Mouse (Mus musculus): Measurements from ENCODE around the gene Slc18a3. TPM values are rescaled to one million over a fixed set of nuclear protein-coding genes. Genes with fewer than 3 reads are reported as not detected.

Slc18a3 gene
- polyA plus RNA-seq, 1 experiment from 2014 or later: 0.12 TPM

DNA sequence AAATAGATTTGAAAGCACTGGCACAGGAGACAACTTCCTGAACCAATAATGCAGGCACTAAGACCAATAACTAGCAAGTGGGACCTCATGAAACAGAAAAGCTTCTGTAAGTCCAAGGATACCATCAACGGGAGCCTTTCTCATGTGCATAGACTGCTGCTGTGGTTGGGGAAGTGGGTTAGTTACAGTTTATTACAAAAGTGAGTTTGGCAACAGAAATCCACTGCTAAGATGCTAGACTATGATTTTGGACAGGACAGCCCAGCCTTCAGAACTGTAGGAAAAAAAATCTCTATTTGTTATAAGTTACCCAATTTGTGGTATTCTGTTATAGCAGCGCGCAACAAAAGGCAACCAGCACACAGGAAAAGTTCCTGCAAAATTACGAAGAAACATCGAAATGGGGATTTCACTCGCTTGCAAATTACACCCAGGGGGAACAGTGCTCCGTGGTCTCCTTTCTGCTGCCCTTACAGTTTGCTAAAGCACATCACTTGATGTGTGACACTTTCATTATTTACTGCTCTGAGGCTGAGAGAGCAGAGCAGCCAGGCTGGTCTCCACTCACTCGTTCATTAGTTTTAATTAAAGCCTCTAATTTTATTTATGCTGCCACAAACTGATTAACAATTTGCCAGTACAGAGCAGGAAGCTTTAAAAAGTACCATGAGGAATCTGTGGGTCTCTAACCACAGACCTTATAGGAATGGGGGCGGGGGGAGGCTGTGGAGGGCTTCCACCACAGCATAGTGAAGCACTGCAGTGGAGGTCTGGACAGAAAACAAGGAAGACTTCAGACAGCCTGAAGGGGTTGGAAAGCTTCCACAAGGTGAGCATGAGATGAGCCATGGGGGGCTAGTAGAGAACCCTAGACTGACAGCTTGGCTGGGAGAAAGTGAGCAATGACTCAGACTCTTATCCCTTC, 38.4 kb upstream of the Slc18a3 start:
- Histone ChIP-seq H3K4me1 (replicated peaks; ENCODE audit: control insufficient read depth, insufficient read depth, low read length) (no peaks in the 10 kb centered on the region), H3K27me3 (ENCODE audit: control insufficient read depth, insufficient read depth, low read length) (no peaks in the 10 kb centered on the region), H3K9ac (ENCODE audit: low read length) (no peak overlapping the region), H3K27ac (ENCODE audit: low read depth, low read length) (no peak overlapping the region), H3K9me3 (ENCODE audit: control insufficient read depth, low read length) (no peaks in the 10 kb centered on the region), H3K4me2 (ENCODE audit: low read depth, low read length, severe bottlenecking) (no peak overlapping the region), H3K4me3 (ENCODE audit: low read depth, low read length) (no peak overlapping the region), H3K36me3 (ENCODE audit: control insufficient read depth, insufficient read depth, low read length) (no peaks in the 10 kb centered on the region)
- ATAC-seq (replicated peaks; ENCODE audit: low FRiP score) (no peak), DNase-seq (ENCODE audit: low spot score) (no peak)
- 73% methylated on average over 9 of the region's 9 CpGs for WGBS

- no peak for ATAC-seq (replicated peaks; ENCODE audit: low FRiP score)
- H3K4me3 ChIP-seq (ENCODE audit: low read depth, low read length): no peak overlapping the region
- H3K9ac ChIP-seq (ENCODE audit: low read length): no peak overlapping the region
- H3K36me3 ChIP-seq (ENCODE audit: control insufficient read depth, insufficient read depth, low read length): no peaks in the 10 kb centered on the region
- H3K27ac ChIP-seq (ENCODE audit: low read depth, low read length): no peak overlapping the region
- 77% methylated on average over 2 of the region's 2 CpGs for WGBS
- no peak for DNase-seq (ENCODE audit: low spot score)
- no peaks in the 10 kb centered on the region for H3K4me1 ChIP-seq (replicated peaks; ENCODE audit: control insufficient read depth, insufficient read depth, low read length)
- no peak overlapping the region for H3K4me2 ChIP-seq (ENCODE audit: low read depth, low read length, severe bottlenecking)
- no peaks in the 10 kb centered on the region for H3K27me3 ChIP-seq (ENCODE audit: control insufficient read depth, insufficient read depth, low read length)
- H3K9me3 ChIP-seq (ENCODE audit: control insufficient read depth, low read length): no peaks in the 10 kb centered on the region
Observed at GRCm38 (mm10) chr14:32501303-32501702, 36.7 kb upstream of the Slc18a3 start.

DNA sequence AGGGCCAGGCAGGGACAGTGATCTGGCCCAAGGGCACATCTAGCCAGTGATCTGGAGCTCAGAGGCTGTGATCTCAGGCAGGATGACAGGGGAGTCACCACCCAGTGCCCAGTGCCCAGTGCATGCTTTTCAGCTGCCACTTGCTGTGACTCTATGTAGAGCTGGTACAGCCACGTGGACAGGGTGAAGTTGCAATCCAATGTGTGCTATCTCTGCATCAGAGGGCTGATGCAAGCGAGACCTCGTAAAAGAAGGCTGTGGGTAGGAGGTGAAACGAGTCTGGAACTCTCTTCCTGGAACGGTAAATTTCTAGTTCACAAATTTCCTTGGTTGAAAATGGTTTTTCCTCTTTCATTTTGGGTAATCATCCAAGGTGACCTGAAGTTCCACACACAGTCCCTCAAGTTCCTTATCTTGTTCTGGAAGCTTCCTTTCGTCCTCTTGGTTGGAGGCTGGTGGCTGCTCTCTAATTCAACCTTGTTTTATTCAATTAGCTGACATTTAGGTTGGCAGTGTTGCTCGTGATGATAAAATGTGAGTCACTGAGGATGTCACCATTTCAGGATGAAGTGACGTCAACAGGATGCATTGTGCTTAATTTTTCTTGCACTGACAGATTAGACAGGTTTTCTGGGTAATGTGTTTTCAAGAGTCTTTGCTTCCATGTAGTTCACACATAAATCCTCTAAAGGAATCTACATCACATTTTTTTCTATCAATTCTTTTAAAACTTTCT, 31.6 kb upstream of the Slc18a3 start:
- Histone ChIP-seq H3K9ac (ENCODE audit: low read length) (no peak overlapping the region), H3K36me3 (ENCODE audit: control insufficient read depth, insufficient read depth, low read length) (no peaks in the 10 kb centered on the region), H3K4me2 (ENCODE audit: low read depth, low read length, severe bottlenecking) (no peak overlapping the region), H3K27me3 (ENCODE audit: control insufficient read depth, insufficient read depth, low read length) (no peaks in the 10 kb centered on the region), H3K27ac (ENCODE audit: low read depth, low read length) (no peak overlapping the region), H3K4me3 (ENCODE audit: low read depth, low read length) (no peak overlapping the region), H3K4me1 (replicated peaks; ENCODE audit: control insufficient read depth, insufficient read depth, low read length) (no peaks in the 10 kb centered on the region; the same call in 1 of the 2 replicates), H3K9me3 (ENCODE audit: control insufficient read depth, low read length) (no peaks in the 10 kb centered on the region)
- no peak for DNase-seq (ENCODE audit: low spot score)
- 79% methylated on average over 8 of the region's 8 CpGs for WGBS
- ATAC-seq (replicated peaks; ENCODE audit: low FRiP score): no peak

DNA sequence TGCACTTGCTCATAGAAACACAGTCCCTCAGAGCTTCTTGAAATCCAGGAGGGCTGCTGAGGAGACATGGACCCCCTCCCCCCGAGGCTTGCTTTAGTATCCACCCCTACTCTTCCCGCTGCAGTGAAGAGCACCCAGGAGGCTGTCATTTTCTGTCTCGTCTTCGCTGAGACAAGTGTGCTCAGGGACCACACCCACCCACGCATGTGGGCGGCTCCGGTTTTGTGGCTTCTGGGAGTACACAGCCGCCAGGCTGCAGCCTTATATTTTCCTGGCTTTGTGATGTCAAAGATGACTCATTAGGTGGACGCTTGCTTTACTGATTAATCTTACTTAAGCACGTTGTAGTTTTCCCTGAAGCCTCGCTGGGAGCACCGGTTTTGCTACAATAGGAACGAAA, 27.9 kb upstream of the Slc18a3 start:
- 22% methylated on average over 13 of the region's 13 CpGs for WGBS
- H3K4me1 ChIP-seq (replicated peaks; ENCODE audit: control insufficient read depth, insufficient read depth, low read length): no peaks in the 10 kb centered on the region; the same call in 1 of the 2 replicates
- no peak overlapping the region for H3K9ac ChIP-seq (ENCODE audit: low read length)
- no peak for DNase-seq (ENCODE audit: low spot score)
- no peaks in the 10 kb centered on the region for H3K9me3 ChIP-seq (ENCODE audit: control insufficient read depth, low read length)
- H3K27me3 ChIP-seq (ENCODE audit: control insufficient read depth, insufficient read depth, low read length): no peaks in the 10 kb centered on the region
- no peak overlapping the region for H3K4me3 ChIP-seq (ENCODE audit: low read depth, low read length)
- ATAC-seq (replicated peaks; ENCODE audit: low FRiP score): no peak
- H3K27ac ChIP-seq (ENCODE audit: low read depth, low read length): no peak overlapping the region
- H3K36me3 ChIP-seq (ENCODE audit: control insufficient read depth, insufficient read depth, low read length): no peaks in the 10 kb centered on the region
- H3K4me2 ChIP-seq (ENCODE audit: low read depth, low read length, severe bottlenecking): peak overlapping the region; percentile 29; the same call in 1 of the 2 replicates

DNA sequence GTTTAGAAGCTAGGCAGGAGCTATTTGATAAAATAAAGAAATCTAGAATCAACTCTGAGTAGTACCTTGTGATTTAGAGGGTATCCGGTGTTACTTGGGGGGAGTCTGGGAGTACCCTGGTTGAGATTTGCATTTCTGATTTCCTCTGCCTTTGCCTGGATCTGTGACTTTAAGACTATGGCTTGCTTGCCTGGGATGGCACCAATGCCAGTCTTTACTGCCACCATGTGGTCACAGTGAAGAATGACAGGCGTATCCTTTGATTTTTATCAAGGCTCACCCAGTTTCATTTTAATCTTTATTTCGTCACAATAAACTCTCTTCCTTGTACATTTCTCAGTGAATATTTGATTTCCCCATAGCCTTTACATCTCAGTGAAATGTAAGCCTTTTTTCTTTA, 17.4 kb upstream of the Slc18a3 start:
- ATAC-seq (replicated peaks; ENCODE audit: low FRiP score) (no peak), DNase-seq (ENCODE audit: low spot score) (no peak)
- WGBS: 11% methylated on average over 3 of the region's 3 CpGs
- Histone ChIP-seq H3K4me3 (ENCODE audit: low read depth, low read length) (no peak overlapping the region), H3K4me2 (ENCODE audit: low read depth, low read length, severe bottlenecking) (no peak overlapping the region), H3K9me3 (ENCODE audit: control insufficient read depth, low read length) (no peaks in the 10 kb centered on the region), H3K27ac (ENCODE audit: low read depth, low read length) (no peak overlapping the region), H3K36me3 (ENCODE audit: control insufficient read depth, insufficient read depth, low read length) (no peaks in the 10 kb centered on the region), H3K4me1 (replicated peaks; ENCODE audit: control insufficient read depth, insufficient read depth, low read length) (no peaks in the 10 kb centered on the region), H3K9ac (ENCODE audit: low read length) (no peak overlapping the region), H3K27me3 (ENCODE audit: control insufficient read depth, insufficient read depth, low read length) (no peaks in the 10 kb centered on the region)

- ATAC-seq (replicated peaks; ENCODE audit: low FRiP score) (no peak), DNase-seq (ENCODE audit: low spot score) (no peak)
- no peaks in the 10 kb centered on the region for H3K4me1 ChIP-seq (replicated peaks; ENCODE audit: control insufficient read depth, insufficient read depth, low read length)
- H3K27ac ChIP-seq (ENCODE audit: low read depth, low read length): no peak overlapping the region
- H3K4me2 ChIP-seq (ENCODE audit: low read depth, low read length, severe bottlenecking): no peak overlapping the region
- no peaks in the 10 kb centered on the region for H3K36me3 ChIP-seq (ENCODE audit: control insufficient read depth, insufficient read depth, low read length)
- H3K9ac ChIP-seq (ENCODE audit: low read length): no peak overlapping the region
- H3K4me3 ChIP-seq (ENCODE audit: low read depth, low read length): no peak overlapping the region
- WGBS: 67% methylated on average over 1 of the region's 1 CpGs
- H3K27me3 ChIP-seq (ENCODE audit: control insufficient read depth, insufficient read depth, low read length): no peaks in the 10 kb centered on the region
- no peaks in the 10 kb centered on the region for H3K9me3 ChIP-seq (ENCODE audit: control insufficient read depth, low read length)
Observed at GRCm38 (mm10) chr14:32477581-32477980, 12.9 kb upstream of the Slc18a3 start.

- no peaks in the 10 kb centered on the region for H3K27me3 ChIP-seq (ENCODE audit: control insufficient read depth, insufficient read depth, low read length)
- no peak overlapping the region for H3K4me3 ChIP-seq (ENCODE audit: low read depth, low read length)
- H3K4me2 ChIP-seq (ENCODE audit: low read depth, low read length, severe bottlenecking): no peak overlapping the region
- WGBS: 79% methylated on average over 6 of the region's 6 CpGs
- no peak for DNase-seq (ENCODE audit: low spot score)
- no peaks in the 10 kb centered on the region for H3K9me3 ChIP-seq (ENCODE audit: control insufficient read depth, low read length)
- H3K4me1 ChIP-seq (replicated peaks; ENCODE audit: control insufficient read depth, insufficient read depth, low read length): no peaks in the 10 kb centered on the region
- H3K27ac ChIP-seq (ENCODE audit: low read depth, low read length): no peak overlapping the region
- no peak overlapping the region for H3K9ac ChIP-seq (ENCODE audit: low read length)
- ATAC-seq (replicated peaks; ENCODE audit: low FRiP score): no peak
- H3K36me3 ChIP-seq (ENCODE audit: control insufficient read depth, insufficient read depth, low read length): no peaks in the 10 kb centered on the region
Observed at GRCm38 (mm10) chr14:32476559-32476958, 11.9 kb upstream of the Slc18a3 start.

- no peak for ATAC-seq (replicated peaks; ENCODE audit: low FRiP score)
Observed at GRCm38 (mm10) chr14:32472996-32473395, 8.3 kb upstream of the Slc18a3 start.

More at GRCm38 (mm10) chr14:32472996-32473395, 8.3 kb upstream of the Slc18a3 start:
- Histone ChIP-seq H3K9ac (ENCODE audit: low read length) (no peak overlapping the region), H3K4me3 (ENCODE audit: low read depth, low read length) (no peak overlapping the region), H3K36me3 (ENCODE audit: control insufficient read depth, insufficient read depth, low read length) (no peaks in the 10 kb centered on the region), H3K4me1 (replicated peaks; ENCODE audit: control insufficient read depth, insufficient read depth, low read length) (no peaks in the 10 kb centered on the region), H3K9me3 (ENCODE audit: control insufficient read depth, low read length) (no peaks in the 10 kb centered on the region), H3K27ac (ENCODE audit: low read depth, low read length) (no peak overlapping the region), H3K27me3 (ENCODE audit: control insufficient read depth, insufficient read depth, low read length) (no peaks in the 10 kb centered on the region; the same call in 1 of the 2 replicates), H3K4me2 (ENCODE audit: low read depth, low read length, severe bottlenecking) (no peak overlapping the region)
- WGBS: 6% methylated on average over 4 of the region's 4 CpGs
- DNase-seq (ENCODE audit: low spot score): peak; percentile 77

Measured in forebrain, embryonic 11.5 days (tissue).